Mouse (Mus musculus) spleen, adult 2 months (tissue): Measurements from ENCODE around the gene Cpsf4l.

Experiments used
- CTCF ChIP-seq: fragments of 200-500 bp; IDR thresholded peaks from 2 replicates; pipeline ENCODE4 v1.5.1; 2011; ENCODE audit warnings: mild to moderate bottlenecking, inconsistent platforms; ENCODE audit not compliant: insufficient read depth, insufficient read length, insufficient replicate concordance; ENCODE audit errors: extremely low read depth
- POLR2A ChIP-seq: fragments of 200-500 bp; IDR thresholded peaks from 2 replicates; pipeline ENCODE4 v1.6.1; 2011; ENCODE audit warnings: low read depth, low read length, inconsistent platforms

DNA sequence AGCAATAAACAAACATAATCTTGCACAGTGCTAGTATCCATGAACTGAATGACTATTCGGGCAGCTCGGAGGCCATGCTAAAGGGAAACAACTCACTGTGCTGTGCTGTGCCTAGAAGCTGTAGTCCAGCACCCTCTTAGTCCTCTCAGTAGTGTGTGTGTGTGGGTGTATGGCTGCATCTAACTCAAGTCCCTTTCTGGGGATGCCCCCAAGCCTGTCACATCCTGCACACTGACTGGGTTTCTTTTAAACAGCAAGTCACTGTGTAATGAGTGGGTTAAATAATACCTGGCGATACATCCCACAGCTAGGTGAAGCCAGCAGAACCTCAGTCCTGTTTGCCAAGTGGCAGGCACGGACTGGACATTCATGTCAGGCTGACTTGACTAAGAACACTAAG is 51.1 kb downstream of the Cpsf4l start:
- TF ChIP-seq CTCF = no peak
- no peak for TF ChIP-seq POLR2A
